Mouse (Mus musculus) intestine, postnatal 0 days (tissue): Measurements from ENCODE around the gene Gm3558. TPM values are rescaled to one million over a fixed set of nuclear protein-coding genes. Genes with fewer than 3 reads are reported as not detected.
A peak's percentile ranks its signal among the peaks of the same experiment; 100 is the strongest.
"Not testable (repeated sequence)": the region's sequence is repeated elsewhere in the genome, so short reads cannot be mapped to it uniquely, and the experiment has no call there.

Experiments
- ATAC-seq: fragments of 200-750 bp; cut with Nextera tagmentation; 2 replicates; pipeline ENCODE4 v1.8.0; 2017; ENCODE audit warnings: mild to moderate bottlenecking, moderate TSS enrichment, moderate library complexity
- H3K27ac ChIP-seq: fragments of 300-500 bp; sonication (generic); 2 replicates; pipeline ENCODE4 v1.5.1; 2014; ENCODE audit warnings: mild to moderate bottlenecking, low read depth, low read length, moderate library complexity
- H3K27me3 ChIP-seq: fragments of 300-500 bp; sonication (generic); replicated peaks from 2 replicates; pipeline ENCODE4 v1.6.1; 2014; ENCODE audit warnings: low read length, mixed read lengths; ENCODE audit not compliant: control insufficient read depth, insufficient read depth
- H3K36me3 ChIP-seq: fragments of 300-500 bp; sonication (generic); 2 replicates; pipeline ENCODE4 v1.6.1; 2014; ENCODE audit warnings: mild to moderate bottlenecking, moderate library complexity; ENCODE audit not compliant: control insufficient read depth, insufficient read depth
- H3K4me1 ChIP-seq: fragments of 300-500 bp; sonication (generic); replicated peaks from 2 replicates; pipeline ENCODE4 v1.6.1; 2014; ENCODE audit warnings: antibody characterized with exemption, low read length, mixed read lengths; ENCODE audit not compliant: control insufficient read depth, insufficient read depth
- H3K4me2 ChIP-seq: fragments of 300-500 bp; sonication (generic); replicated peaks from 2 replicates; pipeline ENCODE4 v1.6.1; 2014; ENCODE audit warnings: low read depth, mild to moderate bottlenecking, moderate library complexity
- H3K4me3 ChIP-seq: fragments of 300-500 bp; sonication (generic); 2 replicates; pipeline ENCODE4 v1.5.1; 2014; ENCODE audit warnings: low read depth, low read length
- H3K9ac ChIP-seq: fragments of 300-500 bp; sonication (generic); 2 replicates; pipeline ENCODE4 v1.6.1; 2014; ENCODE audit warnings: mild to moderate bottlenecking, low read depth, low read length
- H3K9me3 ChIP-seq: fragments of 300-500 bp; sonication (generic); 2 replicates; pipeline ENCODE4 v1.6.1; 2016; ENCODE audit warnings: mixed run types; ENCODE audit not compliant: control insufficient read depth
- CTCF ChIP-seq: sonication (generic); IDR thresholded peaks from 2 replicates; pipeline ENCODE4 v1.5.1; 2016; ENCODE audit warnings: low read depth, mild to moderate bottlenecking, control low read depth, antibody characterized with exemption, moderate library complexity
- WGBS: fragments of 180-500 bp; shearing (Covaris S2); extraction: QIAGEN DNeasy Blood & Tissue Kit; methylation state at CpG from one replicate; pipeline ENCODE4 v1.1.7; 2014; 5-methylcytosine and 5-hydroxymethylcytosine counted together
- polyA plus RNA-seq: library from polyadenylated mRNA; unstranded; fragments of >200 nt; fragmentation: Nextera tagmentation; extraction: Ambion mirVana; gene quantifications from 2 replicates; pipeline ENCODE4 v1.2.1, GENCODE M21; 2015

Gm3558 gene
- polyA plus RNA-seq, result 0.13 and 0.27 TPM in 2 replicates

- not testable (repeated sequence) for H3K4me1 ChIP-seq, H3K27me3 ChIP-seq, H3K27ac ChIP-seq, H3K4me3 ChIP-seq, H3K9me3 ChIP-seq, H3K9ac ChIP-seq, ATAC-seq, H3K36me3 ChIP-seq
- peak within 1 kb of the TSS; percentile 67 for H3K4me2 ChIP-seq
- no CpG with 5 or more reads among the region's 34 CpGs for WGBS
Measured at GRCm38 (mm10) chr14:7568382-7568781, at the start of gene Gm3558. Gene Gm3558, minus strand, starts transcription at chr14:7568566.

GRCm38 (mm10) chr14:7595492-7595891, 27.1 kb upstream of the Gm3558 start, which contains the start of gene Gm10338:
Gene Gm10338, minus strand, starts transcription at chr14:7595592.
- H3K4me3 ChIP-seq, H3K27me3 ChIP-seq, H3K4me1 ChIP-seq, H3K4me2 ChIP-seq, ATAC-seq, H3K9me3 ChIP-seq, H3K36me3 ChIP-seq, H3K9ac ChIP-seq, H3K27ac ChIP-seq: not testable (repeated sequence)
- no CpG with 5 or more reads among the region's 2 CpGs for WGBS

GRCm38 (mm10) chr14:7567890-7568289, 476 bp downstream of the Gm3558 start:
- H3K9ac ChIP-seq, H3K27me3 ChIP-seq, H3K36me3 ChIP-seq, H3K27ac ChIP-seq, H3K4me1 ChIP-seq, H3K4me3 ChIP-seq, H3K9me3 ChIP-seq, ATAC-seq: not testable (repeated sequence)
- H3K4me2 ChIP-seq, result peak overlapping the region; percentile 67
- under 1% methylated on average over 19 of the region's 27 CpGs for WGBS

GRCm38 (mm10) chr14:7567266-7567665, 1.1 kb downstream of the Gm3558 start:
- H3K27ac ChIP-seq, H3K4me2 ChIP-seq, H3K9ac ChIP-seq, H3K27me3 ChIP-seq, H3K9me3 ChIP-seq, H3K4me1 ChIP-seq, H3K36me3 ChIP-seq, ATAC-seq, H3K4me3 ChIP-seq: not testable (repeated sequence)
- peak; percentile 27; the same call in 1 of the 2 replicates for TF ChIP-seq CTCF
- 2% methylated on average over 6 of the region's 9 CpGs for WGBS

Other genes starting within 250 kb of the Gm3558 start
- gene Gm5797, start 236.2 kb downstream of the Gm3558 start, polyA plus RNA-seq, result not detected in 2 replicates
- gene Gm8374, start 203.4 kb downstream of the Gm3558 start, polyA plus RNA-seq, result not detected in 2 replicates
- 0.14 TPM in 1 of 2 replicates, not detected in the other for gene Gm3755, start 117.6 kb downstream of the Gm3558 start, polyA plus RNA-seq
- gene Gm3752, start 84.8 kb downstream of the Gm3558 start, polyA plus RNA-seq, result 0.08 TPM in 1 of 2 replicates, not detected in the other
- gene Gm10338, start 27.0 kb upstream of the Gm3558 start, polyA plus RNA-seq, result not detected in 2 replicates
- not detected in 2 replicates for gene Gm10128, start 75.4 kb upstream of the Gm3558 start, polyA plus RNA-seq
- gene Gm26661, start 223.0 kb upstream of the Gm3558 start, polyA plus RNA-seq, result not detected in 2 replicates
- gene Flnb, start 249.4 kb upstream of the Gm3558 start, polyA plus RNA-seq, result 7.0 and 7.2 TPM in 2 replicates